Mouse (Mus musculus): ENCODE results near the gene Supt5.
A peak's percentile ranks its signal among the peaks of the same experiment; 100 is the strongest.

The Supt5 gene

DNA sequence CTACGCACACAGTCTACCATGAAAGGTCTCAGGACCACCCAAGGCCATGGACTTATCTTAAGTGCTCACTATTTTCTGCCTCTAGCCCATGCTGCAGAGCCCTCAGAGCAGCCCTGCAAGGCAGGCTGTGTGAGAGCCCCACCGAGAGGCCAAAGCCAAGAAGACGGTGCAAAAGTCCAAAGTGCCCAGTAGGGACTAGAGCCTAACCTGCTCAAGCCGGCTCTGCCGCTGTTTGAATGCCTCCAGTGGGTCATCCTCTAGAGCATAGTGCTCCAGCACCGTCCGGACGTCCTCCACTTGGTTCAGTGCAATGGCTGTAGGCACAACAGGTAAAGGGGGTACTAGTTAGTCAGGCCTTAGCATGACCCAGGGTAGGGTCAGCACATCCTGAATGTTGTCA lies 32.3 kb downstream of the Supt5 start:
- no peak for DNase-seq (ENCODE audit: low read depth in 1 of 2, low spot score in 2 of 2)

DNA sequence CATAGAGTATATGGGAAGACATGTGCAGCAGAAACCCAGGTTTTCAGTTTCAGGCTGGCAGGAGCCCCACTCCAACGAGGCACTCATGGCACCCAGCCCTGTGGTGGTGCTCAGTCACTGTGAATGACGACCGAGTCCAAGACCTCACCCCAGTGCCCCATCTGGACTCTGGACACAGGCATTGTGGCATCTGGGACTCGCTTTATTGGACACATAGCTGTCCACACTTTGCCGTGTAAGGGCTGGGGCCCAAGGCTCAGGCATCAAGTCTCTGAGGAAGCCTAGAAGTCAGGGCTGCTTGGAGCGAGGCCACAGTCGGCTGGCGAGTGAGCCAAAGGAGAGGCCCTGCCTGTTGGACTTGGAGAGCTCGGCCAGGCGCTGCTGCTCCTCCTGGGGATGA lies 32.9 kb downstream of the Supt5 start:
- DNase-seq (ENCODE audit: low read depth in 1 of 2, low spot score in 2 of 2) = no peak

DNA sequence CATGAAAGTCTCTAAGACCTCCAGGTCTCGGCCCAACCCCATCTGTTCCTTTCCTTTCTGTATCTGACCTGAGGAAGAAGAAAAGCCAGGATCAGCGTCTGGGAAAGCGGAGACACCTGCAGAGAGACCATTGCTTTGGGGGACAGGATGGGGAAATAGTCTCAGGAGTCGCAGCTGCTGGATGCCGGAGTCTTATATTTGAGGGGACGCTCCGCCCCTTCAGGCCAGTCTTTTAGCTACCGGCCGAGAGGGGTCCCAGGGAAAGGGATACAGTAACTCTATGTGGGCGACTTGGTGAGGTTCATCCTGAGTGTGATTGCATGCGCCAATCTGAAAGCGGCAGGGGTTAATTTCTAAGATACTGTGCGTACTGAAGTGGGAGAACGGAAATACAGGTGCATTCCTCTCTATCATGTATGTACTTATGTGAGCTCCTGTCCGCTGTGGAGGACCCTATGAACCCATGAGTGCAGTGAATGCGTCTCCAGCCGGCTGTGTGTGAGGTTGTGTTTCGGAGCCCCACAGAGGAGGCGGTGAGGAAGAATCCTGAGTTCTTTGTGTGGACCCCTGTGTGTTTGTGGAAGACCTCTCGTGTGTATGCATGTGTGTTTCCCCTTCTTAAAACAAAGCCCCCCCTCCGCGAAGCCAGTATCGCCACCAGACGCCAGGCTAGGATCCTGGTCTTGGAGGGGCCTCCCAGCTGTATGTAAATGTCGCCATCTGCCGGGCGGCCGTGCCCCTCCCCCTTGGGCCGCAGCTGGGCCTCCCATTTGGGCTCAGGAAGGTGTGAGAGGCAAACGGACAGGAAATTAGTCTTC lies 36.7 kb downstream of the Supt5 start, which contains the start of gene Dll3:
Gene Dll3 (minus strand): TSS at position 623 of the 818 bp plus-strand sequence.
- DNase-seq (ENCODE audit: low read depth in 1 of 2, low spot score in 2 of 2) = no peak

DNA sequence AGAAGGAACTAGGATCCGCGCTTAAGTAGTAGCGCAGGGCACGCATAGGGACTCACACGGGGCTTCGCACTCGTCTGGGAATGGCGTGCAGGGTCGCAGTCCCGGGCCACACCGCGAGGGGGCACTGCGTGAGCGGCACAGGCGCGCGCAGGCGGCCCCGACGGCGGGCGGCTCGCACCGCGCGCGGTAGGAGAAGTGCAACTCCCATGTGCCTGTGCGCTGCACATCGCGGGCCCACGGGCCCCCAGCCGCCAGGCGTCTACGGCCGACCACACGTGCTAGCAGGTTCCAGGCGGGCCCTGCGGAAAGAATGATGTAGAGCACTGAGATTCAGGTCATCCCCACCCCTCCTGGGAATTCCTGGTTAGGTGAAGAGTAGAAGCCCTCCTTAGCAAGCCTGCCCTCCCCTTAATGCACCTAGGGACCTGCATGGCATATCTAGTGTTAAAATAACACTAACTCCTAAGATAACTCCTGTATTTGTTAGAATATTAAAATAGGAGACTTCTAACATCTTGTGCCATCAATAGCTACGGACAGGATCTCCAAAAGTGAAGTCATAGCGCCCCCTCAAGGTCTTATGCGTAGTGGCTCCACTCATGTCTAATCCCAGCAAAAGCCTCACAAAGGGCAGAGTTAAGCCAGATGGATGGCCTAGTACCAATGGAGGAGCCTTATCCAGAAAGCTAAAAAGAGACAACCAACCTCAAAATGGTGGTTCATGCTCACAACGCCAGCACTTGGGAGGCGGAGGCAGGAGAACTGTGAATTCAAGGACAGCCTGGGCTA lies 39.5 kb downstream of the Supt5 start:
- DNase-seq (ENCODE audit: low read depth in 1 of 2, low spot score in 2 of 2) = no peak

DNA sequence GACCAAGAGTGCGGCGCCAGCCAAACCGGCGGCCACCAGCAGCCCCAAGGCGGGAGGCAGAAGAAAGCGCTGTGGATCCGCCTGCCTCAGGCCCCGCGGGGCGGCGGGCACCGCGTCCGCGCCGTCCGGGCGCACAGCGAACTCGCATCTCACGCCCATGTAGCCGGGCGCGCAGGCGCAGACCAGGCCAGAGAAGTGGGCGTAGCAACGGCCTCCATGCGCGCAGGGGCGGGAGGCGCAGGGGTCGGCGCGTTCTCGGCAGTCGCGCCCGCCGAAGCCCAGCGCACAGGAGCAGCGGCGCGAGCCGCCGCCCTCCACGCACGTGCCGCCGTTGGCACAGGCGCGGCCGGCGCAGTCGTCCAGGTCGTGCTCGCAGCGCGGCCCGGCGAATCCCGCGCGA lies 44.1 kb downstream of the Supt5 start:
- DNase-seq (ENCODE audit: low read depth in 1 of 2, low spot score in 2 of 2) = no peak

DNA sequence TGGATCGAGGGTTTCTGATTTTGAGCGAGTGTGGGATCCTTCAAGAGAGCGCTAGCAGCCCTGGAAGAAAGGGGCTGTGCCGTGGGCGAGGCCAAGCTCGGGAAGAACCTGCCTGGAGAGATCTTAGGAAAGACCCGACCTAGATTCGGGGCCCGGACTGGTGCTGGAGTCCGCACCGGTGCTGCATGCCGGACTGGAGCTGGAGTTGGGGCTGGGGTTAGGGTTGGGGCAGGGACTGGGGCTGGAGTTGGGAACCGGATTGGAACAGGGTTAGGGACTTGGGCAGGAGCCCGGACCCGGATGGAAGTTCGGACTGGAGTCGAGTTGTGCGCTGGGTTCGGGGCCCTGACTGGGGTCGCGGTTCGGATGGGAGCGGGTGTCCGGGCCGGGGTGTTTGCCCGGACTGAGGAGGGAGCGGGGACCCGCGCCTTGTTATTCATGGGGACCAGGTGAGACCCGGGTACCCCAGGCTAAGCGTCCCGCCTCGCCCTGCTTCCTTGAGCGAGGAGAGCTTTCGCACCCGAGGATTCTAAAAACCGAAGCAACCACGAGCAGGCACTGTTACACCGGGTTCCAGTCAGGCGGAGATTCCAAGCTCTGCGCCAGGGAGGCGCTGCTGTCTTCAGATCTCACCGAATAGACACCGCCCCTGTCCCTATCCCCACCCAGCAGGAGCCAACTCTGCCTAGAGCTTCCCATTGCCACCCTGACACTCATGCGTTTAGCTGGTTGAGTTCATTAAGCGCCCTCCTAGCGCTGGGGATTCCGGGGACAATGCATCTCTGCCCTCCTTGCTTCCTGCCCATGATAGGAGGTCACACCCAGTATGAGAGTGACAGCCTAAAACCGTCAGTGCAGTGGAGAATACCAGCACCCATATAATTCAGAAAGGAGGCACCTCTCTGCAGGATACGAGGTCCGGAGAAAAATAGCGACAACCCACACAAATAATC lies 47.6 kb downstream of the Supt5 start, which contains the start of gene Selenov:
Gene Selenov (minus strand): TSS at position 549 of the 953 bp plus-strand sequence.
- no peak for DNase-seq (ENCODE audit: low read depth in 1 of 2, low spot score in 2 of 2)

DNA sequence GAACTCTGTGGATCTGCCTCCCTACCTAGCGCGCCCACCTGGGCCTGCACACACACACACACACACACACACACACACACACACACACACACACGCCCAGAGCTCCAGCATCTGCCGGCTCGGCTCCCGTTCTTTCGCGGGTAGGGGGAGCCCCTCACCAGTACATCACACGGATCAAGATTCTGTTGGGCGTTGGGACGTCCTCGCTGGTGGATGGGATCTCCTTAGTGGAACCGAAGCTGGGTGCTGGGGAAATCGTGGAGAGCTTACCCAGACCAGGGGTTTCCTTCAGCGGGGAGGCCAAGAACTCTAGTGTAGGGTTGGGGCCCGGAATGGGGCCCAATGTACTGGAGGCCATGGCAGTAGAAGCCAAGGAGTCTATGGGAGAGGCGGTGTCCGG lies 48.4 kb downstream of the Supt5 start:
- DNase-seq (ENCODE audit: low read depth in 1 of 2, low spot score in 2 of 2) = no peak

DNA sequence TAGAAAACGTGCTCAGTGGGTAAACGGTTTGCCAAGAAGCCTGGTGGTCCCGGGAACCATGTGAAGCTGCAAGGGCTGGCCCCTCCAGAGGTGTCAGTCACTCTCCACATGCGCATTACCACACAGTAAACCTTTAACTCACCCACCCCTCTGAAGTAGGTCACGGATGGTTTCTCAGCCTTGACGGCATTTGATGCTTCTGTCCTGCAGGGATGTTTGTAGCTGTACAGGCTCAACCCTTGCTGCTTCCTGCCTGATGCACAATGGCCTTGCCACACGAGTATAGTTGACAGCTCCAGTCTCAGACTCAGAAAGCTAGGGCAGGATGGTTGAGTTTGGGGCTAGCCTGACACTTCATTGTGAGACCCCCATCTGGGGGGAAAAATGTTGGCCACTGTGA lies 57.9 kb downstream of the Supt5 start:
- DNase-seq (ENCODE audit: low read depth in 1 of 2, low spot score in 2 of 2) = no peak

DNA sequence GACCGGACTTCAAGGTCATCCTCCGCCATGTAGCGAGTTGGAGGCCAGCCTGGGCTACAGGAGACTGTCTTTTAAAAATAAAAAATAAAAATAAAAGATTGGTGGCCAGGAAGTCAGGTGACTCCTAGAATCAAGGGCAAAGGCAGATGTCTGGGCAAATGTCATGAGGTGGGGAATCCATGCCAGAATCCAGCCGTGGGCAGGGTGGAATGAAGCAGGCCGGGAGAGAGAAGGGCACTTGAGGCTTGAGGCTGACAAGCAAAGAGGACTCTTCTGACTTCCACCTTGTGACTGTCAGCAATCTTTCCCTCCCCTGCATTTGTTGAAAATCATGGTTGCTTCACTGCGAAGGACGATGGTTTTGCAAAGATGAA lies 60.3 kb downstream of the Supt5 start:
- DNase-seq (ENCODE audit: low read depth in 1 of 2, low spot score in 2 of 2) = no peak

DNA sequence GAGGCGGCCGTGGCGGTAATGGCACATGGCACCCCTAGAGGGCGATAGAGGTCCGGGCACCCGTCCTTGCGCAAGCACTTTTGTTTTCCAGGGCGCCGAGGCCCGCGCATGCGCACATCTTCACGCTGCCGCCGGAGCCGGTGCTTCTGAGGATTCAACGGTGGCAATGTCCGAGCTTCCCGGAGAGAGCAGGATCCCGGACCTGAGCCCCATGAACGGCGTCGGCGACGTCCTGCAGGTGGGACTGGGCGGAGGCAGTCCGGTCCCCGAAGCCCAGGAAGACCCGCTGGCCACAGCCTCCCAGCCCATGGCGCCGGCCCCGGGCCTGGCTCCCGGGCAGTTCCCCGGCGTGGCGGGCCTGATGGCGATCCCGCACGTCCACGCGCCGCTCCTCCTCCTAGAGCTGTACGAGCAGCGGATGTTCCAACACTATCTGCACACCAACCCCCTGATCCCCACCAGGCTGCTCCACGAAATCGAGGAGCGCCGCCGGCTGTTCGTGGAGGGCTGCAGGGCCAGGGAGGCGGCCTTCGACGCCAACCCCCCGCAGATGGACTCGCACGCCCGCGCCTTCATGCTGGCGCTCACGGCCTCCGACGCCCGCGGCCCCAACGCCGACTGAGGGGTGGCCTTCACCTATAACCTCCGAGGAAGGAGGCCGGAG lies 60.8 kb downstream of the Supt5 start, which contains the start of gene Eid2b:
Gene Eid2b (plus strand): TSS at position 125 of the 664 bp plus-strand sequence.
- peak; percentile 82 to 90 for DNase-seq (ENCODE audit: low read depth in 1 of 2, low spot score in 2 of 2)

DNA sequence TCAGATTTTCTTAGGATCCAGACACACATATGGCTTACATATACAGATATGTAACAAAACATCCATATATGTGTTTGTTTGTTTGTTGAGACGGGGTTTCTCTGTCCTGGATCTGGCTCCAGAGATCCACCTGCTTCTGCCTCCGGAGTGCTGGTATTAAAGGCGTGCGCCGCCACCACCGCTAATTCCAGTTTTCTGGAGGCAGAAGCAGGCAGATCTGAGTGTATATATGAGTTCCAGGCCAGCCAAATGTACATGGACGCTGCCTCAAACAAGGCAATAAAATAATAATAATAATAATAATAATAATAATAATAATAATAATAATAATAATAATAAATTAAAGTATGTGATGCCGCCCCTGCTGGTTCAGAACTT lies 61.3 kb downstream of the Supt5 start:
- no peak for DNase-seq (ENCODE audit: low read depth in 1 of 2, low spot score in 2 of 2)

DNA sequence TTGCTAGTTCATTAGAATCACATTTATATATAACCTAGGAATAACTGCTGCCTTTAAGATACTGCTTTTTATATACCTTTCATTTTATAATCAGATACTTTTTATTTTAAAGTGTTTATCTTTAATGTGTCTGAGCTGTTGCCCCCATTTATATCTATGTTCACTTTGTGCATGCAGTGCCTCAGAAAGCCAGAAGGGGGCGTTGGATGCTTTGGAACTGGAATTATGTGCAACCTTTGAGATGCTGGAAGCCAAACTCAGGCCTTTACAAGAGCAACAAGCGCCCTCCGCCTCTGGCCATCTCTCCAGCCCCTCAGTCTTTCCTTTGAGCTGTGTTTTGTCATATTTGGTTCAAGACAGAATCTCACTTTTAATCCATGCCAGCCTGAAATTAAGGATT lies 66.8 kb downstream of the Supt5 start:
- DNase-seq (ENCODE audit: low read depth in 1 of 2, low spot score in 2 of 2) = no peak

DNA sequence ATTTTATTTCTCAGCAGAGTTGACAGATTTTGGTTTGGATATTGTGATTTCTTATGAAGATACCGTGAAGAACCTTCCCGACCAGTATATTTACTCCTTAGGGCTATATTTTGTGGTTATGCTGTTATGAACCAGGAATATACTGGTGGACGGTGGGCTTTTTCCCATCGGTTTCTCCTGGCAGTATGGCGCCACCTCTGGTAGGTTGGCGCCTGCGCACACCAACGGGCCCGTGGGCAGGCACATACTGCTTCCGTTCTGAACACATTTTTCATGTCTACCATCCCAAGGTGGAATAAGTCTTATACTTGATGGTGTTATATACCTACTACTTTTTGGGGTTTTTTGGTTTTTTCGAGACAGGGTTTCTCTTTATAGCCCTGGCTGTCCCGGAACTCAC lies 69.2 kb downstream of the Supt5 start:
- no peak for DNase-seq (ENCODE audit: low read depth in 1 of 2, low spot score in 2 of 2)

DNA sequence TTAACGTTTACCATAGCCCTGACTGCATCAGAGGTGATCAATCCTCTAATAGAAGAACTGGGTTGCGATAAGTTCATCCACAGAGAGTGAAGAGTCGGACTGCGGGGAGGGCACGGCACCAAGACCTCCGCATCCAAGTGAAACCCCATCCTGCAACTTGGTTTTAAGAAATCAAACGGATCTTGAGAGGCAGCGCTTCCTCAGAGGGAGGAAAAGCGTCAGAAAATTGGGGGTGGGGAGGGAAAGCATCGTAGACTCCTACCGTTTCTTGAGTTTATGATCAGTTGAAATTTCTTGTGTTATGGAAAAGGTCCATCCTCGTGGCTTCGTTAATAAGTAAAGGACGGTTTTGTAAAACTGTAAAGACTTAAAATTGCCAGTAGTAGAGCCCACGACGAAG lies 70.0 kb downstream of the Supt5 start:
- DNase-seq (ENCODE audit: low read depth in 1 of 2, low spot score in 2 of 2) = no peak

DNA sequence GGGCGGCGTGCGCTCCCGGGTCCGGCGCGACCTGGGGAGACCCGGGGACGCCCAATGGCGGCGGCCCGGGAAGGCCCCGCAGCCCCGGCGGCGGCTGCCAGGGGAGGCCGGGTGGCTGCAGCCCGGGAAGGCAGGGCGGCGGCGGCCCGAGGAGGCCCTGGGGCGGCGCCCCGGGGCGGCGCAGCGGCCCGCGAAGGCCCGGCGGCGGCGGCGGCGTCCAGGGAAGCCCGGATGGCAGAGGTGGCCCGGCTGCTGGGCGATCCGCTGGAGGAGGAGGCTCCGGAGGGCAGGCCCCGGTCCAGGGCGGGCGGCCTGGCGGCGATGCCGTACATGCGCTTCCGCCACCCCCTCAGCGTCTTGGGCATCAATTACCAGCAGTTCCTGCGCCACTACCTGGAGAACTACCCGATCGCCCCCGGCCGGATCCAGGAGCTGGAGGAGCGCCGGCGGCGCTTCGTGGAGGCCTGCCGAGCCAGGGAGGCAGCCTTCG lies 70.5 kb downstream of the Supt5 start:
- DNase-seq (ENCODE audit: low read depth in 1 of 2, low spot score in 2 of 2) = no peak

DNA sequence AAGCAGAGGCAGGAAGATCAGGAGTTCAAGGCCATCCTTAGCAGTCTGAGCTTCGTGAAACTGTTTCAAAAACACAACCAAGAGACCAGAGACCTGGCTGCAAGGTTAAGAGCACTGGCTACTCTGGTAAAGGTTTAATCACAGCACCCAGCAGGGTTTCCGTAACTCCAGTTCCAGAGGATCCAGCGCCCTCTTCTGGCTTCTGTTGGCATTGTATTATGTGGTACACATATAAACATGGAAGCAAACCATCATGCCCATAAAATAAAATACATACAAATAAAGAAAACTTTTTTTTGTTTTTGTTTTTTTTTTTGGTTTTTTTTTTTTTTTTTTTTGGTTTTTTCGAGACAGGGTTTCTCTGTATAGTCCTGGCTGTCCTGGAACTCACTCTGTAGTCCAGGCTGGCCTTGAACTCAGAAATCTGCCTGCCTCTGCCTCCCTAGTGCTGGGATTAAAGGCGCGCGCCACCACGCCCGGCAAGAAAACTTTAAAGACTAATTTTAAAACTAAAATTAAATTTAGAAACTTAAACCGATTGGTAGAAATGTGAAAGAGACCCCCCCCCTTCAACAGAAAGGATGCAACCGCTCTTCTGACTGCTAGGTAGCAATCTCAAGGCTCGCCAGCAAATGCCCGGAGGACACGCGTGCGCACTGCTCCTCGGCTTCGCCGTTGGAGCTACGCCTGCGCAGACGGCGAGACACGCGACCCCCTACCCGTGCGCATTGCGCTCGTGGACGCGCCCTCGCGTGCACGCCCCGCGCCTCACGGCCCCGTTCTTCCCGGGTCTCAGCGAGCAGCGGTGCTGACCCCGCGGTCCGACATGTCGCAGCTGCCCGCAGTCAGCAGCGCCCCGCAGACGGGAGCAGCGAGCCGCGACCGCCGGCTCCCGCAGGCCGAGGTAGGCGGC lies 71.2 kb downstream of the Supt5 start, which contains the start of gene Eid2:
Gene Eid2 (plus strand): TSS at position 753 of the 913 bp plus-strand sequence.
- no peak for DNase-seq (ENCODE audit: low read depth in 1 of 2, low spot score in 2 of 2)

DNA sequence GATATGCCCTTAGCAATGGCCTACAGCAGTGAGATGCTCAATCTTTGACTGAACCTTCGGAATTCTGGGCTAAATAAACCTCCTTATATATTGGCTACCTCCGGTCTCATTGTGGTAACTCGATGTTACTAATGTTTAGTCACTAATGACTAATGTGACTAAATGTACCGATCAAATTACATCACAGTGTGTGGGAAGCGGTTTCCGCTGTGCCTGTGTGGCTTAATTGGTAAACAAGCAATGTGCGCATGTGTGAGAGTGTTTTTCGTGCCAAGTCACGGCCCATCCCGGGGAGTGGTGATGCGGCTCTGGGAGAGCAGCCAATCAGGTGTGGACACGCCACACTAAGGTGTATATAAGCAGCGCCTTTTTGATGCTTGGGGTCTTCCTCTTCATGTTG lies 73.2 kb downstream of the Supt5 start:
- no peak for DNase-seq (ENCODE audit: low read depth in 1 of 2, low spot score in 2 of 2)
